Mouse (Mus musculus) cerebellum, adult 9-11 months (tissue): Measurements from ENCODE around the gene Ckap5.
A peak's percentile ranks its signal among the peaks of the same experiment; 100 is the strongest.
"Not testable (repeated sequence)": the region's sequence is repeated elsewhere in the genome, so short reads cannot be mapped to it uniquely, and the experiment has no call there.

Source experiments
- DNase-seq: peaks from one replicate; pipeline ENCODE4 v3.0.0; 2022

The Ckap5 gene

GRCm38 (mm10) chr2:91526294-91527146 lies at the start of gene Ckap5:
TSS of gene Ckap5 (plus strand) at chr2:91526762.
- peak; percentile 94 for DNase-seq

GRCm38 (mm10) chr2:91476841-91477240 lies 49.7 kb upstream of the Ckap5 start:
- no peak for DNase-seq

GRCm38 (mm10) chr2:91480399-91480801 lies 46.2 kb upstream of the Ckap5 start:
- peak; percentile 81 for DNase-seq

- peak; percentile 73 for DNase-seq
Measured at GRCm38 (mm10) chr2:91480805-91481514, 45.6 kb upstream of the Ckap5 start.

- no peak for DNase-seq
Measured at GRCm38 (mm10) chr2:91484698-91485097, 41.9 kb upstream of the Ckap5 start.

- no peak for DNase-seq
Measured at GRCm38 (mm10) chr2:91485256-91485655, 41.3 kb upstream of the Ckap5 start.

- DNase-seq, result not testable (repeated sequence)
Measured at GRCm38 (mm10) chr2:91487295-91487694, 39.3 kb upstream of the Ckap5 start.

- DNase-seq, result peak; percentile 96
Measured at GRCm38 (mm10) chr2:91492071-91492635, 34.4 kb upstream of the Ckap5 start.

- peak; percentile 94 for DNase-seq
Measured at GRCm38 (mm10) chr2:91493981-91494380, 32.6 kb upstream of the Ckap5 start.

- DNase-seq, result no peak
Measured at GRCm38 (mm10) chr2:91498093-91498719, 28.4 kb upstream of the Ckap5 start.

GRCm38 (mm10) chr2:91508076-91508475 lies 18.5 kb upstream of the Ckap5 start:
- DNase-seq, result no peak

GRCm38 (mm10) chr2:91517186-91517585 lies 9.4 kb upstream of the Ckap5 start:
- DNase-seq, result no peak

GRCm38 (mm10) chr2:91527147-91527486 lies 555 bp downstream of the Ckap5 start:
- DNase-seq, result no peak

GRCm38 (mm10) chr2:91537588-91538205 lies 11.1 kb downstream of the Ckap5 start:
- peak; percentile 88 for DNase-seq

- DNase-seq, result no peak
Measured at GRCm38 (mm10) chr2:91568125-91568524, 41.6 kb downstream of the Ckap5 start.

- peak; percentile 6 for DNase-seq
Measured at GRCm38 (mm10) chr2:91580894-91581293, 54.3 kb downstream of the Ckap5 start.

GRCm38 (mm10) chr2:91586242-91586641 lies 59.7 kb downstream of the Ckap5 start:
- DNase-seq, result no peak

GRCm38 (mm10) chr2:91600475-91600874 lies 73.9 kb downstream of the Ckap5 start:
- DNase-seq, result no peak

- no peak for DNase-seq
Measured at GRCm38 (mm10) chr2:91602389-91602788, 75.8 kb downstream of the Ckap5 start.

GRCm38 (mm10) chr2:91609370-91609769 lies 82.8 kb downstream of the Ckap5 start:
- not testable (repeated sequence) for DNase-seq

GRCm38 (mm10) chr2:91622356-91622755 lies 95.8 kb downstream of the Ckap5 start:
- DNase-seq, result no peak

- DNase-seq, result not testable (repeated sequence)
Measured at GRCm38 (mm10) chr2:91623366-91623765, 96.8 kb downstream of the Ckap5 start.

GRCm38 (mm10) chr2:91627486-91627885 lies 100.9 kb downstream of the Ckap5 start:
- DNase-seq, result no peak
